Mouse (Mus musculus): ENCODE data around the gene Phf19. TPM values are rescaled to one million over a fixed set of nuclear protein-coding genes. Genes with fewer than 3 reads are reported as not detected.

Gene Phf19
- total and polyA plus RNA-seq, 3 experiments, result 16.8 to 25.4 (median 20.5) TPM

DNA sequence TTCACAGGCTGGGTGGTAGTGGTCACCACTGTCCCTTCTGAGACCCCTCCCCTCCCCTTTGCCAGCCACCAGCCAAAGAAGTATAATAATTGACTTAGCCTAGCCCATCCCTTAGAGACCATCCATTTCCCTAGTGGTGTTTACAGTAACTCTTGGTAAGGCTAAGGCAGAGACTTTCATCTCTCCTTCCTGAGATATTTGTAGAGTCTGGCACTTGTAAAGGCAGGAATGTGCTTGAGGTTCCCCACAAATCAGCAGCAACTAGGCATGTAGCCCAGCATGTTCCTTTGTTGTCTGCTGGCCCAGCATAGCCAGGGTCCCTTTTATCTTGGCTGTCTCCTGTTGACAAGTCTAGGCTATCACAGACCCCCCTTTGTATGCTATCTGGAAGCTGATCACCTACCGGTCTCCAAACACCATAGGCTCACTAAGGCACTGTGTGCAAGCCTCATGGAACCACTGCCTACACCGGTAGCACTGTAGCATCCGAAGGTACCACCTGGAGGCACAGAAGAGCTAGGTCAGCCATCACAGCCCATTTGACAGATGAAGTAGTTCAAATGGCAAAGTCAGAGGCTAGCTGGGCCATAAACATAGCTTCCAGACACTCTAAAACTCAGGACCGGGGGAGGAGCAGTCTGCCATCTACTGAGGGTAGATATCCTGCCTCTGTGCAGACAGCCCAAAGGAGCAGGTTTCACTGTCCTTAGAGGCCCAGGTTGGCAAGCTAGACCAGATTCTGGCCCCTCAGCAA is 10.0 kb downstream of the Phf19 start:
- Histone ChIP-seq H3K36me3 (replicated peaks in 1 of 2; ENCODE audit: control insufficient read depth in 1 of 2, insufficient read depth in 1 of 2, low read length in 1 of 2) (peaks cover 58 to 93% of the 10 kb centered on the region in 2 experiments), H3K4me2 (ENCODE audit: insufficient read depth, low read depth, poor library complexity, severe bottlenecking) (no peak overlapping the region)

DNA sequence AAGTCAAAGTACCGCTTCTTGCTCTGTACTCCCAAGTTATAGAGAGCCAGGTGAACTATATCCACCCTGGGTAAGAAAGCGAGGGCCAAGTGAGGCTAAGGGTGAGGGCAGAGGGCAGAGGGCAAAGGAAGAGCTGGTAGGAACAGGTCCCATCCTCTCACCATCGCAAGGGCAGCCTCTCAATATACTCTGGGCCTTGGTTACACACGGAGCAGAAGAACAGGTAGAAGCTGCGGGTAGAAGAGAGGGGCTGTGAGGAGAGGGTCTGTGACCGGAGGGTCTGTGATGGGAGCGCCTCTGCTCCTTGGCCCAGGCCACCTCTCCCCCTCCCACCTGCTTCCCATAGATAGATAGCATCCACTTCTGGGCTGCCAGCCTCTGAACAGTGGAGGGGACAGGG is 10.6 kb downstream of the Phf19 start:
- no peak overlapping the region for H3K27ac ChIP-seq (ENCODE audit: insufficient read depth, low read depth)
- in situ Hi-C loops (cut with MboI; ENCODE audit: low pct_ligation_motif_present, low pct_unique_long_range_greater_than_20kb, low sequenced_read_pairs) (no loop called here), dilution Hi-C loops (cut with MboI; ENCODE audit: extremely low pct_ligation_motif_present, extremely low pct_unique_long_range_greater_than_20kb, low sequenced_read_pairs) (no loop called here)
- H3K27me3 ChIP-seq (replicated peaks), result no peaks in the 10 kb centered on the region
- H3K4me3 ChIP-seq (replicated peaks in 1 of 3; ENCODE audit: low read depth in 2 of 3, low read length in 2 of 3, poor library complexity in 1 of 3), result no peak overlapping the region
- H3K9me3 ChIP-seq (replicated peaks; ENCODE audit: low read length), result peaks cover 4% of the 10 kb centered on the region
- H3K4me2 ChIP-seq (ENCODE audit: insufficient read depth, low read depth, poor library complexity, severe bottlenecking), result no peak overlapping the region
- no peak for DNase-seq (ENCODE audit: extremely low read depth)
- H3K79me2 ChIP-seq (replicated peaks; ENCODE audit: control insufficient read depth, extremely low read depth, insufficient read depth, poor library complexity, severe bottlenecking), result no peaks in the 10 kb centered on the region
- H3K9ac ChIP-seq (ENCODE audit: insufficient read depth, low read depth), result no peak overlapping the region
- TF ChIP-seq CHD2 (IDR thresholded peaks at IDR 0.05; ENCODE audit: low read length) (no peak), GABPA (IDR thresholded peaks at IDR 0.05; ENCODE audit: insufficient replicate concordance, low read depth, low read length) (no peak), RAD21 (IDR thresholded peaks at IDR 0.05; ENCODE audit: low read depth, low read length) (no peak), MYC (IDR thresholded peaks at IDR 0.05; ENCODE audit: low read depth, low read length) (no peak), MXI1 (IDR thresholded peaks at IDR 0.05; ENCODE audit: low read depth, low read length) (no peak), ZMIZ1 (IDR thresholded peaks at IDR 0.05; ENCODE audit: low read depth, low read length) (no peak), ETS1 (conservative IDR thresholded peaks at IDR 0.05; ENCODE audit: low read depth, low read length) (no peak), RCOR1 (conservative IDR thresholded peaks at IDR 0.05; ENCODE audit: low read depth, low read length) (no peak), ZC3H11A (IDR thresholded peaks at IDR 0.05; ENCODE audit: low read depth, low read length) (no peak)
- peaks cover 0 to 4% of the 10 kb centered on the region in 2 experiments; a peak in 1 of 4 replicates for H3K4me1 ChIP-seq (ENCODE audit: control insufficient read depth in 1 of 2, insufficient read depth in 2 of 2)
- peaks cover 63 to 94% of the 10 kb centered on the region in 2 experiments for H3K36me3 ChIP-seq (replicated peaks in 1 of 2; ENCODE audit: control insufficient read depth in 1 of 2, insufficient read depth in 1 of 2, low read length in 1 of 2)

More for the DNA sequence above, 10.0 kb downstream of the Phf19 start:
- no peak for TF ChIP-seq ZMIZ1 (IDR thresholded peaks at IDR 0.05; ENCODE audit: low read depth, low read length)
- TF ChIP-seq ZC3H11A (IDR thresholded peaks at IDR 0.05; ENCODE audit: low read depth, low read length), result no peak
- in situ Hi-C loops (cut with MboI; ENCODE audit: low pct_ligation_motif_present, low pct_unique_long_range_greater_than_20kb, low sequenced_read_pairs), result no loop called here
- no peaks in the 10 kb centered on the region for H3K79me2 ChIP-seq (replicated peaks; ENCODE audit: control insufficient read depth, extremely low read depth, insufficient read depth, poor library complexity, severe bottlenecking)
- H3K4me3 ChIP-seq (replicated peaks in 1 of 3; ENCODE audit: low read depth in 2 of 3, low read length in 2 of 3, poor library complexity in 1 of 3), result no peak overlapping the region
- peaks cover 4% of the 10 kb centered on the region for H3K9me3 ChIP-seq (replicated peaks; ENCODE audit: low read length)
- H3K27ac ChIP-seq (ENCODE audit: insufficient read depth, low read depth), result no peak overlapping the region; the same call in 1 of the 2 replicates
- no peak overlapping the region for H3K9ac ChIP-seq (ENCODE audit: insufficient read depth, low read depth)
- no peaks in the 10 kb centered on the region for H3K27me3 ChIP-seq (replicated peaks)
- dilution Hi-C loops (cut with MboI; ENCODE audit: extremely low pct_ligation_motif_present, extremely low pct_unique_long_range_greater_than_20kb, low sequenced_read_pairs), result no loop called here
- H3K4me1 ChIP-seq (ENCODE audit: control insufficient read depth in 1 of 2, insufficient read depth in 2 of 2), result peaks cover 0 to 4% of the 10 kb centered on the region in 2 experiments; a peak in 1 of 4 replicates
- no peak for DNase-seq (ENCODE audit: extremely low read depth)

GRCm38 (mm10) chr2:34902731-34903130 is 11.1 kb downstream of the Phf19 start:
- Histone ChIP-seq H3K36me3 (replicated peaks in 1 of 2; ENCODE audit: control insufficient read depth in 1 of 2, insufficient read depth in 1 of 2, low read length in 1 of 2) (peaks cover 67 to 95% of the 10 kb centered on the region in 2 experiments), H3K9me3 (replicated peaks; ENCODE audit: low read length) (peaks cover 4% of the 10 kb centered on the region), H3K79me2 (replicated peaks; ENCODE audit: control insufficient read depth, extremely low read depth, insufficient read depth, poor library complexity, severe bottlenecking) (no peaks in the 10 kb centered on the region), H3K4me2 (ENCODE audit: insufficient read depth, low read depth, poor library complexity, severe bottlenecking) (no peak overlapping the region), H3K4me3 (replicated peaks in 1 of 3; ENCODE audit: low read depth in 2 of 3, low read length in 2 of 3, poor library complexity in 1 of 3) (no peak overlapping the region), H3K27me3 (replicated peaks) (no peaks in the 10 kb centered on the region), H3K27ac (ENCODE audit: insufficient read depth, low read depth) (no peak overlapping the region), H3K9ac (ENCODE audit: insufficient read depth, low read depth) (no peak overlapping the region), H3K4me1 (ENCODE audit: control insufficient read depth in 1 of 2, insufficient read depth in 2 of 2) (peaks cover 0 to 4% of the 10 kb centered on the region in 2 experiments; a peak in 1 of 4 replicates)
- DNase-seq (ENCODE audit: extremely low read depth), result no peak
- dilution Hi-C loops (cut with MboI; ENCODE audit: extremely low pct_ligation_motif_present, extremely low pct_unique_long_range_greater_than_20kb, low sequenced_read_pairs), result no loop called here
- in situ Hi-C loops (cut with MboI; ENCODE audit: low pct_ligation_motif_present, low pct_unique_long_range_greater_than_20kb, low sequenced_read_pairs), result no loop called here
- TF ChIP-seq RCOR1 (conservative IDR thresholded peaks at IDR 0.05; ENCODE audit: low read depth, low read length) (no peak), JUN (IDR thresholded peaks at IDR 0.05; ENCODE audit: insufficient read depth, low read depth, low read length) (no peak), UBTF (IDR thresholded peaks at IDR 0.05; ENCODE audit: low read depth, low read length) (no peak), USF2 (conservative IDR thresholded peaks at IDR 0.05; ENCODE audit: low read depth, low read length) (no peak), HCFC1 (IDR thresholded peaks at IDR 0.05; ENCODE audit: low read depth, low read length) (no peak), CTCF (conservative IDR thresholded peaks at IDR 0.05 in 1 of 2, IDR thresholded peaks at IDR 0.05 in 1 of 2; ENCODE audit: low read depth in 2 of 2, low read length in 2 of 2) (no peak), JUND (conservative IDR thresholded peaks at IDR 0.05; ENCODE audit: low read depth, low read length) (no peak), ZKSCAN1 (IDR thresholded peaks at IDR 0.05; ENCODE audit: borderline replicate concordance, low read depth, low read length) (no peak), GABPA (IDR thresholded peaks at IDR 0.05; ENCODE audit: insufficient replicate concordance, low read depth, low read length) (no peak), POLR2AphosphoS2 (IDR thresholded peaks at IDR 0.05; ENCODE audit: low read depth, low read length) (no peak), MXI1 (IDR thresholded peaks at IDR 0.05; ENCODE audit: low read depth, low read length) (no peak)
